Mouse (Mus musculus) cerebellum, adult 2 months (tissue): ENCODE data around the gene Sirt7.

Experiments used
- CTCF ChIP-seq: fragments of 200-500 bp; IDR thresholded peaks from 2 replicates; pipeline ENCODE4 v1.5.1; 2011; ENCODE audit warnings: low read depth, mild to moderate bottlenecking, control low read depth, low read length, moderate library complexity, borderline replicate concordance; ENCODE audit not compliant: insufficient read depth
- POLR2A ChIP-seq: fragments of 200-500 bp; IDR thresholded peaks from 2 replicates; pipeline ENCODE4 v1.6.1; 2011; ENCODE audit warnings: low read length, control low read depth, borderline replicate concordance; ENCODE audit not compliant: insufficient read depth

- TF ChIP-seq CTCF (no peak), POLR2A (no peak)
These were observed 32.3 kb upstream of the Sirt7 start for GRCm38 (mm10) chr11:120657301-120657700.
